Mouse (Mus musculus) Patski (cell line): ENCODE measurements around the gene Mphosph9. TPM values are rescaled to one million over a fixed set of nuclear protein-coding genes. Genes with fewer than 3 reads are reported as not detected.
"Not testable (repeated sequence)": the region's sequence is repeated elsewhere in the genome, so short reads cannot be mapped to it uniquely, and the experiment has no call there.

Source experiments
- ATAC-seq: fragments of 100-300 bp; one replicate; pipeline ENCODE4 v1.8.0; 2021
- CTCF ChIA-PET: fragments of 350-600 bp; sonication (Branson Sonifier 250); formaldehyde crosslinking; loops from one replicate; lab custom pipeline; 2022; ENCODE audit warnings: inconsistent platforms; lab: Charles Lee
- POLR2A ChIA-PET: fragments of 350-600 bp; sonication (Branson Sonifier 250); formaldehyde crosslinking; loops from one replicate; lab custom pipeline; 2022; ENCODE audit warnings: antibody characterized with exemption, inconsistent platforms; lab: Charles Lee
- DNase-seq: peaks from one replicate; pipeline ENCODE4 v3.0.0-alpha.2; 2011; ENCODE audit warnings: low read depth, low spot score
- H3K27me3 ChIP-seq: fragments of 371-371 bp; one replicate; pipeline ENCODE4 v1.5.1; 2021
- CTCF ChIP-seq: fragments of 100-300 bp; IDR thresholded peaks from one replicate; pipeline ENCODE4 v1.5.1; 2021
- in situ Hi-C: fragments of 300-500 bp; cut with MboI; formaldehyde crosslinking; loops from 3 replicates; pipeline ENCODE4 v1.11.1; 2018; ENCODE audit warnings: low pct_unique_long_range_greater_than_20kb, mixed read lengths
- polyA plus RNA-seq: library from polyadenylated mRNA; unstranded; gene quantifications from one replicate; pipeline ENCODE4 v1.2.3, GENCODE M21; 2021

The Mphosph9 gene
- polyA plus RNA-seq, 1 experiment from 2014 or later, result 14.0 TPM

GRCm38 (mm10) chr5:124349196-124349595, 21.4 kb upstream of the Mphosph9 start:
- DNase-seq (no peak), ATAC-seq (no peak)
- ChIA-PET CTCF (interaction anchor here (0.6 to 1.5 kb wide), 2 partner anchors 16 to 28 kb away, joined by 3 to 4 read pairs; no protein-coding TSS in a partner anchor), POLR2A (interaction anchor here (0.7 kb wide), 1 partner anchor 22 kb away, joined by 4 read pairs; the partner anchor contains the start of genes 2810006K23Rik and Mphosph9)
- H3K27me3 ChIP-seq, result no peaks in the 10 kb centered on the region
- in situ Hi-C loops, result no loop called here
- no peak for TF ChIP-seq CTCF

GRCm38 (mm10) chr5:124342897-124343296, 15.1 kb upstream of the Mphosph9 start:
- in situ Hi-C loops, result no loop called here
- no peak for DNase-seq
- no peak for TF ChIP-seq CTCF
- CTCF ChIA-PET, result interaction anchor here (0.7 kb wide), 1 partner anchor 12 kb away, joined by 3 read pairs; no protein-coding TSS in a partner anchor
- POLR2A ChIA-PET, result interaction anchor here (0.5 kb wide), 1 partner anchor 7 kb away, joined by 3 read pairs; no protein-coding TSS in a partner anchor
- no peak for ATAC-seq
- no peaks in the 10 kb centered on the region for H3K27me3 ChIP-seq

- POLR2A ChIA-PET, in situ Hi-C loops, CTCF ChIA-PET, DNase-seq, H3K27me3 ChIP-seq: not testable (repeated sequence)
- peak; percentile 76 for ATAC-seq
These were observed 14.1 kb upstream of the Mphosph9 start for GRCm38 (mm10) chr5:124341753-124342339.

- in situ Hi-C loops, result no loop called here
- no peak for DNase-seq
- TF ChIP-seq CTCF, result no peak
- ATAC-seq, result no peak
- ChIA-PET POLR2A (interaction anchor here (1.2 kb wide), 1 partner anchor 11 kb away, joined by 3 read pairs; the partner anchor contains the start of genes 2810006K23Rik and Mphosph9), CTCF (interaction anchor here (0.7 to 1.2 kb wide), 3 partner anchors 9 to 91 kb away, joined by 3 read pairs; no protein-coding TSS in a partner anchor)
- H3K27me3 ChIP-seq, result no peaks in the 10 kb centered on the region
These were observed 11.0 kb upstream of the Mphosph9 start for GRCm38 (mm10) chr5:124338791-124339190.

GRCm38 (mm10) chr5:124337909-124338308, 10.1 kb upstream of the Mphosph9 start:
- DNase-seq, result no peak
- no peak for TF ChIP-seq CTCF
- ChIA-PET CTCF (no interaction called here), POLR2A (no interaction called here)
- H3K27me3 ChIP-seq, result no peaks in the 10 kb centered on the region
- in situ Hi-C loops, result no loop called here
- no peak for ATAC-seq

GRCm38 (mm10) chr5:124337103-124337502, 9.3 kb upstream of the Mphosph9 start:
- in situ Hi-C loops, result no loop called here

GRCm38 (mm10) chr5:124334392-124334791, 6.6 kb upstream of the Mphosph9 start:
- POLR2A ChIA-PET, result no interaction called here
- in situ Hi-C loops, result no loop called here
- no peak for TF ChIP-seq CTCF
- H3K27me3 ChIP-seq, result no peaks in the 10 kb centered on the region
- DNase-seq, result no peak
- CTCF ChIA-PET, result interaction anchor here (2.1 kb wide), 1 partner anchor 12 kb away, joined by 7 read pairs; no protein-coding TSS in a partner anchor
- ATAC-seq, result no peak

More at GRCm38 (mm10) chr5:124337103-124337502, 9.3 kb upstream of the Mphosph9 start:
- TF ChIP-seq CTCF, result no peak
- ChIA-PET CTCF (no interaction called here), POLR2A (no interaction called here)
- DNase-seq, result no peak
- no peak for ATAC-seq
- no peaks in the 10 kb centered on the region for H3K27me3 ChIP-seq

- no peaks in the 10 kb centered on the region for H3K27me3 ChIP-seq
- TF ChIP-seq CTCF, result no peak
- CTCF ChIA-PET, result interaction anchor here (1.1 to 1.4 kb wide), 3 partner anchors 9 to 20 kb away, joined by 3 read pairs; no protein-coding TSS in a partner anchor
- POLR2A ChIA-PET, result no interaction called here
- in situ Hi-C loops, result no loop called here
- ATAC-seq (no peak), DNase-seq (no peak)
These were observed 2.3 kb upstream of the Mphosph9 start for GRCm38 (mm10) chr5:124330086-124330485.

GRCm38 (mm10) chr5:124326829-124327228, 943 bp downstream of the Mphosph9 start:
- ChIA-PET CTCF (no interaction called here), POLR2A (interaction anchor here (0.7 to 1.7 kb wide), 4 partner anchors 20 to 33 kb away, joined by 3 to 7 read pairs (median 4); no protein-coding TSS in a partner anchor)
- no peak for TF ChIP-seq CTCF
- DNase-seq, result no peak
- peak; percentile 0 for ATAC-seq
- in situ Hi-C loops, result no loop called here
- H3K27me3 ChIP-seq, result no peaks in the 10 kb centered on the region

GRCm38 (mm10) chr5:124317648-124318047, 10.1 kb downstream of the Mphosph9 start:
- H3K27me3 ChIP-seq, result no peaks in the 10 kb centered on the region
- CTCF ChIA-PET, result no interaction called here
- in situ Hi-C loops, result loop anchor here (10.0 kb wide), 1 partner anchor 67 kb away; no protein-coding TSS in a partner anchor

GRCm38 (mm10) chr5:124315941-124316340, 11.8 kb downstream of the Mphosph9 start:
- ChIA-PET CTCF (no interaction called here), POLR2A (no interaction called here)
- DNase-seq (no peak), ATAC-seq (no peak)
- in situ Hi-C loops, result loop anchor here (10.0 kb wide), 1 partner anchor 69 kb away; no protein-coding TSS in a partner anchor
- TF ChIP-seq CTCF, result no peak
- no peaks in the 10 kb centered on the region for H3K27me3 ChIP-seq

More at GRCm38 (mm10) chr5:124317648-124318047, 10.1 kb downstream of the Mphosph9 start:
- POLR2A ChIA-PET, result no interaction called here
- no peak for ATAC-seq
- DNase-seq, result no peak
- TF ChIP-seq CTCF, result no peak
